Mouse (Mus musculus) right cerebral cortex, adult 2 months (tissue): Measurements from ENCODE around the gene Olfr1211.

Experiments used
- DNase-seq, 2 experiments: peaks; one replicate each; pipeline ENCODE4 v3.0.0; 2021 to 2022; ENCODE audit warnings: low spot score in 2 of 2

The Olfr1211 gene

GRCm38 (mm10) chr2:88938011-88938410, at the start of gene Olfr1211:
Gene Olfr1211, minus strand, starts transcription at chr2:88938111.
- DNase-seq = no peak

- DNase-seq = no peak
Observed at GRCm38 (mm10) chr2:88980181-88980580, 42.3 kb upstream of the Olfr1211 start, which contains the start of gene Gm13762. Gene Gm13762, minus strand, starts transcription at chr2:88980281.

- DNase-seq = no peak
Observed at GRCm38 (mm10) chr2:88953669-88954068, 15.8 kb upstream of the Olfr1211 start, which contains the start of gene Olfr1212. Gene Olfr1212, plus strand, starts transcription at chr2:88953969.

GRCm38 (mm10) chr2:88915057-88915456, 22.9 kb downstream of the Olfr1211 start, which contains the start of gene Olfr1209:
Gene Olfr1209, minus strand, starts transcription at chr2:88915157.
- no peak for DNase-seq

- DNase-seq = no peak
Observed at GRCm38 (mm10) chr2:88902211-88902610, 35.7 kb downstream of the Olfr1211 start, which contains the start of gene Olfr1208. Gene Olfr1208, minus strand, starts transcription at chr2:88902311.
